Mouse (Mus musculus): ENCODE measurements around the gene Aar2. TPM values are rescaled to one million over a fixed set of nuclear protein-coding genes. Genes with fewer than 3 reads are reported as not detected.
"Not testable (repeated sequence)": the region's sequence is repeated elsewhere in the genome, so short reads cannot be mapped to it uniquely, and the experiment has no call there.

Gene Aar2
- polyA plus RNA-seq (2015; fragmentation: Nextera tagmentation; extraction: Ambion mirVana): 46.1 and 47.9 TPM in 2 replicates

DNA sequence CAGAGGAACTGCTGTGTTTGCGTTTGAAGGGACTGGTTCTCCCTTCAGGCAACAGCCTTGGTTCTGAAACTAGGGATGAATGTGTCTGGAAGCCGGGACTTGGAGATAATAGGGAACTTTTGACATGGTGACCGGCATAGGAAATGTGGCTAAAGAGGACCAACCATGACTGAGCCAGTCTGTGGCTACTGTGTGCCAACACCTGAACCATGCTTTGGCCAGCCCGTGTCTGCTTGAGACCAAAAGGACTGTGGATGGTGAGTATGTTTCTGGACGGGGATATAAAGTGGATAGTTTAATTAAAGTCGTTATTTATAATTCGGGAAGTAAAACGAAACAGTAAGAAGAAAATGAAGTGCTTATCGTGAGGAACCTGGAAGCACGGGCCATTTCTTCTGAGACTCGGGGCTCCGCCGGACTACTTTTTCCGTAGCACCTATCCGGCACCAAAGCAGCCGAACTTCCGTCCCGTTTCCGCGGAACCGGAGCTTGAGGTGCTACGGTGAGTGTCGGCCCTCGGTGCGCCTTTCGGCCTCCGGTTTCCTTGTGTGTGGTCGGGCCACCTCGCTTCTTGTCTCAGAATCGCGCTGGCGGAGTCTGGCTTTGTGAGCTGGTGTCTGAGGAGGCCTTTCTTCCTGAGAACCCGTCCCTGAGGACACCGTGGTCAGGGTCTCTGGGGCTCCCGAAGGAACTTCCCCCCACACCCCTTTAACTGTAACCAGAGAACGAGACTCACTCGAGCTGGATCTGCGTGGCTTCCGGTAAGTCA, at the start of gene Aar2:
Gene Aar2, plus strand, starts transcription at position 462 of the 769 bp plus-strand sequence.
- Histone ChIP-seq H3K36me3 (replicated peaks) (peaks cover 12% of the 10 kb centered on the region), H3K9me3 (no peaks in the 10 kb centered on the region), H3K27me3 (replicated peaks) (no peaks in the 10 kb centered on the region), H3K4me1 (peaks cover 32% of the 10 kb centered on the region), H3K4me3 (peak within 1 kb of the TSS; percentile 78), H3K27ac (peak within 1 kb of the TSS; percentile 70), H3K9ac (peak within 1 kb of the TSS; percentile 78), H3K4me2 (peak within 1 kb of the TSS; percentile 78)
- WGBS: 6% methylated on average over 39 of the region's 39 CpGs
- peak; percentile 58 for ATAC-seq (replicated peaks)

DNA sequence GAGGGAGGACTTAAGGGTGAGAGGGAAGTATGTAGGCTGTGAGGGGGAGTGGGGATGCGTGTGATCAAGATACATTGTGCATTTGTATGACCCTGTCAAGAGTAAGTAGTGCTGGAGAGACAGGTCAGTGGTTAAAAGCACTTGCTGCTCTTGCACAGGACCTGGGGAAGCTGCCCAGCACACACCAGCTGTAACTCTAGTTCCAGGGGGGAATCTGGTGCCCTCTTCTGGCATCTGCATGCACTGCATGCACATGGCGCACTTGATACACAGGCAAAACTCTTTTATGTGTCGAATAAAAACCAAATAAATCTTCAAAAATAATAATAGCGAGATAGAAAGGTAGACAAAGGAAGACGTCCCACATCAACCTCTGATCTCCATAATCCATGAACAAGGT, 49.5 kb upstream of the Aar2 start:
- no peak for ATAC-seq (replicated peaks)
- Histone ChIP-seq H3K27me3 (replicated peaks) (no peaks in the 10 kb centered on the region), H3K36me3 (replicated peaks) (peaks cover 46% of the 10 kb centered on the region), H3K9me3 (no peaks in the 10 kb centered on the region), H3K4me2 (no peak overlapping the region), H3K4me1 (peaks cover 18% of the 10 kb centered on the region), H3K27ac (no peak overlapping the region), H3K4me3 (no peak overlapping the region), H3K9ac (no peak overlapping the region)
- 55% methylated on average over 5 of the region's 5 CpGs for WGBS

DNA sequence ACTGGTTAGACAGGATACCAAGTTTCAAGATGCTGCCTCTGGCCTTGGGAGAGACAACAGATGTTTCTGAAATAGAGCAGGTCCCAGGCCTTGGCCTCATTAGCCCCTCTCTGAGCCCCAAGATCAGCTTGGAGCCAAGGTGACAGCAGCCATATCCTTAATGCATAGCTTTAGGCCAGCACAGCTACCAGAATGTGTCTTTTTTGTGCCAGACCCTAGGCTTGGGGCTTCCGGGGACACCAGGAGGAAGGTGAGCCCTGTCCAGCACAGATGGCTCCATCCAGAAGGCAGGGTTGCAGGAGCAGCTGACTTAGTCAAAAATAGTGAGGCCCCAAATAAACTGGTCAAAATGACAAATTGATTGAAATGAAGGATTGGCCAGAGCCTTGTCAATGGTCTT, 46.4 kb upstream of the Aar2 start:
- H3K36me3 ChIP-seq (replicated peaks): peaks cover 52% of the 10 kb centered on the region

DNA sequence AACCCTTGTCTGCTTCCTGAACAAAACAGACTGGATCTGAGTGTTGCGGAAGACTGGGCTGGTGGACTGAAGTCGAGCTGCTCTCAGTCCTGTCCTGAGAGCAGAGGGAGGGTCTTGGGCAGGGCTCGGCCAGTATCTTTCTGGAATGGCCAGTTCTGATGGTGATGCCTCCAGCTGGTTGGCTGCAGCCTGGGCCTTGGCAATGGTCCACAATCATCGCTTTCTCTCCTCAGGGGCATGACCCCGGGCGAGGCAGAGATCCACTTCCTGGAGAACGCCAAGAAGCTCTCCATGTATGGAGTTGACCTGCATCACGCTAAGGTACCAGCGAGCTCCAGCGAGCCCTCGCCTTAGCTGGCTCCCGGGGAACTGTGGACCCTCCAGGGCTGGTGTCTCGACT, 41.9 kb upstream of the Aar2 start:
- no peaks in the 10 kb centered on the region for H3K4me1 ChIP-seq
- no peaks in the 10 kb centered on the region for H3K27me3 ChIP-seq (replicated peaks)
- H3K27ac ChIP-seq: no peak overlapping the region
- H3K9ac ChIP-seq: no peak overlapping the region
- H3K4me2 ChIP-seq: no peak overlapping the region
- no peaks in the 10 kb centered on the region for H3K9me3 ChIP-seq
- no peak overlapping the region for H3K4me3 ChIP-seq
- H3K36me3 ChIP-seq (replicated peaks): peaks cover 65% of the 10 kb centered on the region
- no peak for ATAC-seq (replicated peaks)
- WGBS: 91% methylated on average over 13 of the region's 13 CpGs

More for the DNA sequence above, 46.4 kb upstream of the Aar2 start:
- no peak for ATAC-seq (replicated peaks)
- Histone ChIP-seq H3K9me3 (no peaks in the 10 kb centered on the region), H3K27me3 (replicated peaks) (no peaks in the 10 kb centered on the region), H3K4me2 (no peak overlapping the region), H3K9ac (no peak overlapping the region), H3K4me1 (peaks cover 4% of the 10 kb centered on the region; the same call in 1 of the 2 replicates), H3K4me3 (no peak overlapping the region), H3K27ac (no peak overlapping the region)
- 97% methylated on average over 1 of the region's 1 CpGs for WGBS

DNA sequence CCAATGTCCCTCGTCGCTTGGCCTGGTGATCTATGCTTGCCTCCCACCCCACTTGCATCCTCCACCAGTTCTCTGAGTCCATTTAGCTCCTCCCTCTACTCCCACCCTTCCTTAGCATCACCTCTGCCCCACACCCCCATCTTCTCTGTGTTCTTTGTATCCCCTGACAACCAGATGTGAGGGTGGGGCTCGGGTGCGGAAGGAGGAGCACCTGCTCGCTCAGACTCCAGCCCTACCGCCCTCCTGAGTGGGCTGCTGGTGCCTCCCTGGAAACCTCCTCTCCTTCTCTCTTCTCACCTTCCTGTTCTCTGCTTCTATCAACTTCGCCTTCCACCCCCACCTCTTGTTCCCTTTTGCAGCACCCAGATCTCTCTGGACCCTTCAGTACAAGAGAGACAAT, 35.4 kb upstream of the Aar2 start:
- Histone ChIP-seq H3K9ac (no peak overlapping the region), H3K4me3 (no peak overlapping the region), H3K4me2 (no peak overlapping the region), H3K36me3 (replicated peaks) (peaks cover 48% of the 10 kb centered on the region; the same call in 1 of the 2 replicates), H3K4me1 (no peaks in the 10 kb centered on the region), H3K9me3 (no peaks in the 10 kb centered on the region), H3K27me3 (replicated peaks) (no peaks in the 10 kb centered on the region), H3K27ac (no peak overlapping the region)
- WGBS: 74% methylated on average over 7 of the region's 7 CpGs
- no peak for ATAC-seq (replicated peaks)

DNA sequence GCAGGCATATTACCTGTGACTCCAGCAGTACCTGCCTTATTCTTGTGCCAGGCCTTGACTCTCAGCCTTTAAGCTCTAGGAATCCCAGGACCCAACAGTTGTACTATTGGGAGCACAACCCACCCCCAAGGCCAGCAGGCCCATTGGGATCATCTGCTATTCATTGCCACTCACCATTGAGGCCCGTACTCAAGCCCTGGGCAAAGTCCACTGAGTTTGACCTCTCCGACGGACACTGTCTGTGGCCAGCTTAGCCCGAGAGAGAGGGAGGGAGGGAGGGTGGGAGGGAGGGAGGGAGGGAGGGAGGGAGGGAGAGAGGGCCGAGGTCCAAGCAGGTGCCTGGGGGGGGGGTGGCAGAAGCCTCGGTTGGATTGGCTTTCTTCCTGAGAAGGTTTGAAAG, 34.8 kb upstream of the Aar2 start:
- Histone ChIP-seq H3K4me2 (no peak overlapping the region), H3K36me3 (replicated peaks) (peaks cover 47% of the 10 kb centered on the region; the same call in 1 of the 2 replicates), H3K9ac (no peak overlapping the region), H3K4me1 (no peaks in the 10 kb centered on the region), H3K27me3 (replicated peaks) (no peaks in the 10 kb centered on the region), H3K9me3 (no peaks in the 10 kb centered on the region), H3K4me3 (no peak overlapping the region), H3K27ac (no peak overlapping the region)
- no peak for ATAC-seq (replicated peaks)
- 55% methylated on average over 5 of the region's 6 CpGs for WGBS

DNA sequence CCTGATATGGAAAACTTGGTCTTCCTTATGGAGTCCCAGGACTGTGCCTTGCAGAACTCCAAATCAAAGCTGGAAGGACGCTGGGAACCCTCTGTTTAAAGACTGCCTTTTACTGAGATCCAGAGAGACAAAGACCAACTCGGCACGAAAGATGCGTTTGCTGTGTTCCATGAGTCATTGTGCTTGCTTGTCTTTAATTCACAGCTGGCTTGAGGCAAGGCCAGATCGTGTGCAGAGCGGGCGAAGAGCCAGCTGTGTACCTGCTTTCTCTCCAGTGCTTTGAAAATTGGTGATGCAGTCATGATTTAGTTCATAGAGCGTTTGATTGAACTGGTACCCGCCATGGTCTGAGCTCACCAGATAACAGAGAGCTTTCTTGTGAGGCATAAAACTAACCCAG, 32.3 kb upstream of the Aar2 start:
- no peak overlapping the region for H3K9ac ChIP-seq
- H3K4me3 ChIP-seq: no peak overlapping the region
- 80% methylated on average over 9 of the region's 9 CpGs for WGBS
- H3K36me3 ChIP-seq (replicated peaks): peaks cover 31% of the 10 kb centered on the region; the same call in 1 of the 2 replicates
- no peaks in the 10 kb centered on the region for H3K27me3 ChIP-seq (replicated peaks)
- H3K27ac ChIP-seq: no peak overlapping the region
- H3K9me3 ChIP-seq: no peaks in the 10 kb centered on the region
- H3K4me2 ChIP-seq: no peak overlapping the region
- no peaks in the 10 kb centered on the region for H3K4me1 ChIP-seq
- ATAC-seq (replicated peaks): no peak

DNA sequence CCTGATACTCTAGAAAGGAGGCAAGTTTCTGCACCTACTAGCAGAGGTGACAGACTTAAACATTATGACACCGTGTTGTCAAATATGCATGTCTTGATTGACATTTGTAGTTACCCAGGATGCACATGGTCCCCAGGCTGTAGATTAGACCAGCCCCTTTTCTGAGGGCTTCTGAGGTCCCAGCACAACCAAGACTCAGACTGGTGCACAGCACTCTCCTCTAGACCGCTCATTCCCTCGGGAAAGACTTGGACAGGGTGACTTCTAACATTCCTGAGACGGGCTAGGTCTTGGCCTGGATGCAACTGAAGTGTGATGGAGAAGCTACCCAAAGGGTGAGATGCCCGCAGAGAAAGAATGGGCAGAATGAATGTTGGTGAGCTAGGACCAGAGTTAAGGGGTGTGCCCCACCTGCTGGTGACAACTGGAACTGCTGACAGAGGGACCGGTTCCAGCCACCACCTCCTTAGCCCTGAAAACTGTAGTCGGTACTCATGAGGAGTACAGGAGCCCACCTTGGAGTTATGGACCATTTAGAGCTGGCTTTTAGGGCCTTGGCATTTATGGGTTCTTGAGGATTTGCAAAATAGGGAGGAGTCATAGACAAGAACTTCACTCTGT, 31.7 kb upstream of the Aar2 start:
- H3K4me3 ChIP-seq: no peak overlapping the region
- no peaks in the 10 kb centered on the region for H3K27me3 ChIP-seq (replicated peaks)
- 26% methylated on average over 7 of the region's 7 CpGs for WGBS
- no peaks in the 10 kb centered on the region for H3K4me1 ChIP-seq
- no peak overlapping the region for H3K9ac ChIP-seq
- H3K27ac ChIP-seq: no peak overlapping the region
- H3K4me2 ChIP-seq: no peak overlapping the region
- H3K9me3 ChIP-seq: no peaks in the 10 kb centered on the region
- H3K36me3 ChIP-seq (replicated peaks): peaks cover 29% of the 10 kb centered on the region
- ATAC-seq (replicated peaks): peak; percentile 62

DNA sequence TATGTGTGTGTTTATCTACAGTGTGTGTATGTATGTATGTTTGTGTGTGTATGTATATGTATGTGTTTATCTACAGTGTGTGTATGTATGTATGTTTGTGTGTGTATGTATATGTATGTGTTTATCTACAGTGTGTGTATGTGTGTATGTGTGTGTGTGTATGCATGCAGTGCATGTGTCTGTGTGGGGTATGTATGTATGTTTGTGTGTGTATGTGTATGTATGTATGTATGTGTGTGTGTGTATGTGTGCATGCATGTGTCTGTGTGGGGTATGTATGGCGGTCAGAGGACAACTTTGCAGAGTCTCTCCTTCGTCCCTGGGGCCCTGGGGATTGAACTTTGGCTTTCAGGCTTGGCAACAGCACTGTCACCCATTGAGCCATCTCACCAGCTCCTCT, 30.7 kb upstream of the Aar2 start:
- not testable (repeated sequence) for H3K4me3 ChIP-seq; H3K4me1 ChIP-seq; H3K4me2 ChIP-seq; H3K9me3 ChIP-seq; H3K27me3 ChIP-seq (replicated peaks); H3K27ac ChIP-seq; H3K9ac ChIP-seq
- WGBS: 84% methylated on average over 2 of the region's 2 CpGs
- peak; percentile 90 for ATAC-seq (replicated peaks)
- H3K36me3 ChIP-seq (replicated peaks): peaks cover 29% of the 10 kb centered on the region

DNA sequence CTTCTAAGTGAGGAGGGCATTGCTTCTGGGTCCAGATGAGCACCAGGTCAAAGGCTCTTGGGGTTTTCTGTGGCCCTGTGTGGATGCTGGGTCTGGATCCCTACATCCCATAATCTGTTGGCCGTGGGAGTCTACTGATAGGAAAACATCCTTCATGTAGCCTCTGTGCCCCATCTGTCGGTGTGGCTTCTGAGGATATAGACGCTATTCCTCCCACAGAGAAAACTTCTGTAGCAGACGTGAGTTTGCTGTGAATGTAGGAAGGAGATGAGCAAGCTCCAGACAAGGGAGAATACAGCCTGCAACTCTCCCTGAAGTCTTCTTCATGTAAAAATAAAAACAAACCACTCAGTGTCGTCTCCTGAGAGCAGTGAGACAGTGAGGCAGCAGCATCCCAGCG, 29.1 kb upstream of the Aar2 start:
- Histone ChIP-seq H3K36me3 (replicated peaks) (peaks cover 32% of the 10 kb centered on the region), H3K27me3 (replicated peaks) (no peaks in the 10 kb centered on the region), H3K4me2 (no peak overlapping the region), H3K4me3 (no peak overlapping the region), H3K9ac (no peak overlapping the region), H3K9me3 (no peaks in the 10 kb centered on the region), H3K27ac (no peak overlapping the region), H3K4me1 (no peaks in the 10 kb centered on the region)
- WGBS: 85% methylated on average over 6 of the region's 6 CpGs
- ATAC-seq (replicated peaks): no peak

DNA sequence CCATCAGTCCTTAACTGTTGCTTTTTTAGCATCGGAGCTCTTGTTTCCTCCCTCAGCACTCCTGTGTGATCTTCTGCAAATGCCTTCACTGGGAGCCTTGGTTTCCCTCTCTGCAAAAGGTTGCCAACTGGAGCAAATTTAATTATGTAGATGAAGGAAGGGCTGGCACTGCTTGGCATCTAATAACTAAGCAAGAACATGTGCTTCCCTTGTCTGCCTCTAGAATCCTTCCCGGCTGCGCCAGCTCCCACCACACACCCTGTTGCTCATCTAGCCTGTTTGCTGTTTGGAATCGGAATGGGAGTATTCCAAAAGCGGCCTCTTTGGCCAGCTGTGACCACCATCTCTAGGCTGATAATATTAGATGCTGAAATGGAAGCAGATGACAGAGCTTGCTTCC, 27.8 kb upstream of the Aar2 start:
- H3K36me3 ChIP-seq (replicated peaks): peaks cover 29% of the 10 kb centered on the region
- H3K4me3 ChIP-seq: no peak overlapping the region
- ATAC-seq (replicated peaks): no peak
- no peak overlapping the region for H3K27ac ChIP-seq
- H3K9ac ChIP-seq: no peak overlapping the region
- H3K4me1 ChIP-seq: no peaks in the 10 kb centered on the region
- H3K9me3 ChIP-seq: no peaks in the 10 kb centered on the region
- no peak overlapping the region for H3K4me2 ChIP-seq
- WGBS: 90% methylated on average over 5 of the region's 5 CpGs
- H3K27me3 ChIP-seq (replicated peaks): no peaks in the 10 kb centered on the region

DNA sequence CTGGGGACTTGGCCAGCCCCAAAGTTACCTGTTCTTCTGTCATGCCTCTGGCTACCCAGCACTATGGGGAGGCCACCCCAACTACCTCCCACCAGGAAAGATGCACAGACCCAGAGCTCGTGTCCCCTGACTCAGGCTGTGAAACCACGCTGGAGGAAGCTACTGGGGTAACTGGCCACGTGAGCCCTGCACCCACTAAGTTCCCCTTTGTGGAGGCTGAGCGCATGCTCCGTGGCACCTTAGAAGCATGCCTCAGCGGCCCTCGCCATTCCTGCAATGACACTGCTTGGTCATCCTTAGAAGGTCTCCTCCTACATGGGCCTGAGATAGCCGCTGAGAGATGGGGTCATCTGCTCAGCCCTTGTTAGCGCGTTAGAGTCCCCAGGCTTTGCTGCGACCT, 24.4 kb upstream of the Aar2 start:
- WGBS: 91% methylated on average over 11 of the region's 11 CpGs

DNA sequence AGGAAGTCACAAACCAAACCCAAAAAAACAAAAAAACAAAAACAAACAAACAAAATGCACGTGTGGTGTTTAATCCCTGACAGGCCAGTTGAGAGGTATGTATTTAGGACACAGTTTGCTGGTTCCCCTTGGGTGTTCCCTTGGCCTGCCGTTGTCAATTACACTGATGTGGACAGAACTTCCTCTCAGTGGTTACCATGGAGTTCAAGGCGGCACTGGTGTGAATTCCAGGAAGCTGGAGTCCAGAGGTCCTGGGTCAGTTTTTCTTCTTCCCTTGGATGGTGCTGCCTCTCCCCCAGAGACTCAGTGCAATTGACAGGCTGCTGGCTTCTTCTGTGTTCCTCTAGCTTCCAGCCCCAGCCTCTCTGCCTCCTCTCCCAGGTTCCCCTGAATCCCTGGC, 23.3 kb upstream of the Aar2 start:
- Histone ChIP-seq H3K27ac (no peak overlapping the region), H3K9ac (no peak overlapping the region), H3K36me3 (replicated peaks) (peaks cover 26% of the 10 kb centered on the region), H3K4me3 (no peak overlapping the region), H3K27me3 (replicated peaks) (no peaks in the 10 kb centered on the region), H3K4me1 (no peaks in the 10 kb centered on the region), H3K9me3 (no peaks in the 10 kb centered on the region), H3K4me2 (no peak overlapping the region)
- ATAC-seq (replicated peaks): no peak
- 30% methylated on average over 3 of the region's 3 CpGs for WGBS

More for the DNA sequence above, 24.4 kb upstream of the Aar2 start:
- H3K36me3 ChIP-seq (replicated peaks): peaks cover 26% of the 10 kb centered on the region
- no peaks in the 10 kb centered on the region for H3K27me3 ChIP-seq (replicated peaks)
- no peak overlapping the region for H3K4me3 ChIP-seq
- no peaks in the 10 kb centered on the region for H3K9me3 ChIP-seq
- H3K9ac ChIP-seq: no peak overlapping the region
- H3K27ac ChIP-seq: no peak overlapping the region
- H3K4me1 ChIP-seq: no peaks in the 10 kb centered on the region
- no peak for ATAC-seq (replicated peaks)
- H3K4me2 ChIP-seq: no peak overlapping the region
